Mouse (Mus musculus) limb, embryonic 11.5 days (tissue): Measurements from ENCODE around the gene Gm5105. TPM values are rescaled to one million over a fixed set of nuclear protein-coding genes. Genes with fewer than 3 reads are reported as not detected.

Source experiments
- ATAC-seq: fragments of 200-750 bp; cut with Nextera tagmentation; 2 replicates; pipeline ENCODE4 v1.8.0; 2017; ENCODE audit warnings: low read depth; ENCODE audit not compliant: insufficient number of reproducible peaks, low FRiP score, low TSS enrichment
- DNase-seq: peaks from one replicate; pipeline ENCODE4 v3.0.0-alpha.2; 2015; ENCODE audit warnings: low spot score
- H3K27ac ChIP-seq: fragments of 300-500 bp; sonication (generic); replicated peaks from 2 replicates; pipeline ENCODE4 v1.5.1; 2014; ENCODE audit warnings: low read depth, mild to moderate bottlenecking, low read length
- H3K27me3 ChIP-seq: fragments of 300-500 bp; sonication (generic); 2 replicates; pipeline ENCODE4 v1.6.1; 2014; ENCODE audit warnings: mild to moderate bottlenecking, low read length, mixed read lengths; ENCODE audit not compliant: control insufficient read depth, insufficient read depth
- H3K36me3 ChIP-seq: fragments of 300-500 bp; sonication (generic); 2 replicates; pipeline ENCODE4 v1.6.1; 2014; ENCODE audit warnings: mild to moderate bottlenecking, low read length, moderate library complexity, mixed read lengths; ENCODE audit not compliant: control insufficient read depth, insufficient read depth
- H3K4me1 ChIP-seq: fragments of 300-500 bp; sonication (generic); 2 replicates; pipeline ENCODE4 v1.6.1; 2014; ENCODE audit warnings: low read length, mixed read lengths; ENCODE audit not compliant: control insufficient read depth, insufficient read depth
- H3K4me2 ChIP-seq: fragments of 300-500 bp; sonication (generic); 2 replicates; pipeline ENCODE4 v1.6.1; 2014; ENCODE audit warnings: low read depth, mild to moderate bottlenecking, moderate library complexity; ENCODE audit not compliant: severe bottlenecking
- H3K4me3 ChIP-seq: fragments of 300-500 bp; sonication (generic); 2 replicates; pipeline ENCODE4 v1.5.1; 2014; ENCODE audit warnings: low read depth, low read length
- H3K9ac ChIP-seq: fragments of 300-500 bp; sonication (generic); 2 replicates; pipeline ENCODE4 v1.6.1; 2014; ENCODE audit warnings: mild to moderate bottlenecking, low read length
- H3K9me3 ChIP-seq: fragments of 300-500 bp; sonication (generic); 2 replicates; pipeline ENCODE4 v1.6.1; 2016; ENCODE audit warnings: low read length; ENCODE audit not compliant: control insufficient read depth
- WGBS: fragments of 180-500 bp; shearing (Covaris S2); extraction: QIAGEN DNeasy Blood & Tissue Kit; methylation state at CpG from one replicate; pipeline ENCODE4 v1.1.7; 2014; 5-methylcytosine and 5-hydroxymethylcytosine counted together
- polyA plus RNA-seq: library from polyadenylated mRNA; unstranded; fragments of >200 nt; fragmentation: Nextera tagmentation; extraction: Ambion mirVana; gene quantifications from 2 replicates; pipeline ENCODE4 v1.2.1, GENCODE M21; 2014

Gene Gm5105
- polyA plus RNA-seq, 1 experiment from 2014 or later, result not detected

DNA sequence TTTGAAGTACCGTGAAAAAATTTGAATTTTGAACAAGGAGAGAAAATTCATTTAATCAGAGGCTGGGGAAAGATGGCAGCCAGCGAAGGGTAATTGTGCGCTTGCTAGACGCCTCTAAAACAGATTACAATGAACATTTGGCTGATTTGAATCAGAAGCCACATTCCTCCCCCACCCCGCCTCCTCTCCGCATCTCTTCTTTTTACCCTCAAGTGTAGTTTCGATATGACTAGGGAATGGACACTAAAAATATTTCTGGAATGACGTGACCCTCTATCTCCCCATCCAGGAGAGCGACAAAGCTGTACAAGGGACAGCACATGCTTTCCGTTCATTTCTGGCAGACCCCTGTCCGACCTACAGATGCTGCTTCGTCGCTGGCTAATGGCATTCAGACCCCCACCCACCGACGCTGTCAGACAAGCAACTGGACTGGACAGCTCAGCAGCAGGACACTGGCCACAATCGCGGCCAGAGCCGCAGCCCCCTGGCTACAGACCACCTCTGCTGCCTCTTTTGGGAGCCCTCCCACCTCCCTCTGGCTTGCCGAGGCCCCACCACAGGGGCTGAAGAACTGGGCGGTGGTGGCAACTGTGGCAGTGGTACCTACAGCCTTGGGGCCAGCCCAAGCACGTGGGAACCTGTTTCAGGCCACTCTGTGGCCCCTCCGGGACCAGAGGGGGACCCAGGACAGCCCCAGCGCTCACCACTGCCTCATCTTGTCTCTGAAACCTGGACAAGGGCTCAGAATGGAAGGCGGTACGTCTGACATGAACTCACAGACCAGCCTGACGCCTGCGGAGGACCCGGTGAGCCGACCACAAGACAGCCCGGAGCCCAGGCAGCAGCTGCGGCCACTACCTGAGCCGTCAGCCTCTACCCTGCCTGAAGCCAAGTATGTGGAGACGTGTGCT, 2.2 kb downstream of the Gm5105 start, which contains the start of gene 1110002E22Rik:
Gene 1110002E22Rik, plus strand, starts transcription at position 321 of the 914 bp plus-strand sequence.
- 82% methylated on average over 33 of the region's 33 CpGs for WGBS

DNA sequence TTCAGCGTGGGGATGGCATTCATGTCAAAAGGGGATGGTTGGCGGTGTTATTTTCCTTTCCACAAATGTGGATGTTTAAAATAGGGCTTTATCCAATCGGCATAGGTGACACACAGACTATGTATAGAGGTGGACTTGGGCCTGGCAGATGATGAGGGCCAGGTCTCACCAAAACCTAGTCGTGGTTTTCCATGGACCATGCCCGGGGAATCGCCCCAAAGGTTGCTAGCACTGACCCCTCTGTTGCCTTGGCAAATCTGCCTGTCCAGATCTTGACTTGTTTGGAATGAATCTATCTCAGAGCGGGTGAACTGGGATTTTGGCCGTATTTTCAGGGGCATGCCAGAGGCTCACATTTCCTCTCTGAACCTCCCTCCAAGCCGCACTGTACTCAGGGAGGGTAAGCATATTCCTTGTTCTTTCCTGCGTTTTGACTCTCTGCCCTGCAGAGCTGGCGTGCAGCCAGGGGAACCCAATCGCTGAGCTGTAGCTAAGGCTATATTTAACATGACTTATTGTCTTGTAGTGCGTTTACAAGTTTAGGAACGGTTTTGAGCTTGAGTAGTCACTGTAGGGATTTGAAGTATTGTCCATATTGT, 3.4 kb downstream of the Gm5105 start:
- no peaks in the 10 kb centered on the region for H3K36me3 ChIP-seq
- DNase-seq (no peak), ATAC-seq (no peak)
- H3K4me3 ChIP-seq, result no peak overlapping the region
- no peaks in the 10 kb centered on the region for H3K9me3 ChIP-seq
- no peak overlapping the region for H3K4me2 ChIP-seq
- no peaks in the 10 kb centered on the region for H3K27me3 ChIP-seq
- 74% methylated on average over 14 of the region's 14 CpGs for WGBS
- no peak overlapping the region for H3K27ac ChIP-seq
- no peak overlapping the region for H3K9ac ChIP-seq
- no peaks in the 10 kb centered on the region for H3K4me1 ChIP-seq

More for the DNA sequence above, 2.2 kb downstream of the Gm5105 start, which contains the start of gene 1110002E22Rik:
- no peak for DNase-seq
- Histone ChIP-seq H3K27me3 (no peaks in the 10 kb centered on the region), H3K27ac (no peak within 1 kb of the TSS), H3K4me3 (no peak within 1 kb of the TSS), H3K36me3 (no peaks in the 10 kb centered on the region), H3K4me1 (no peaks in the 10 kb centered on the region; the same call in 1 of the 2 replicates), H3K9me3 (no peaks in the 10 kb centered on the region), H3K4me2 (no peak within 1 kb of the TSS), H3K9ac (no peak within 1 kb of the TSS)
- ATAC-seq, result no peak

DNA sequence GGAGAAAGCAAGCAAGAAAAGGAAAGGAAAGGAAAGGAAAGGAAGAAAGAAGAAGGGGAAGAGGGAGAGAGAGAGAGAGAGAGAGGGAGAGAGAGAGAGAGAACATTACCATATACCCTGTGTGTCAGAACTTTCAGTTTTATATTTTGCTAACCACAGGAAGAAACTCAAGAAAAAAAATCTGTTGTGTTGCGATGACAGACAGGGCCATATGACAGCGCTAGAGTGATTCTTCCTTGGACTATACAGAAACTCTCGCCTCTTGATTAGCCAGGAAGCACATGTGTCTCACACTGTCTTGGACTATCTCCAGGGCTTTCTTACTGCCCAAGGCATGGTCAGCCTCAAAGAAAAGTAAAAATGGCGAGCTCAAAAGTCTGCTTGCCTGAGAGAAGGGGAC, 4.5 kb downstream of the Gm5105 start:
- no peak overlapping the region for H3K27ac ChIP-seq
- ATAC-seq (no peak), DNase-seq (no peak)
- WGBS, result 96% methylated on average over 4 of the region's 4 CpGs
- no peaks in the 10 kb centered on the region for H3K27me3 ChIP-seq
- no peak overlapping the region for H3K9ac ChIP-seq
- H3K4me3 ChIP-seq, result no peak overlapping the region
- H3K4me1 ChIP-seq, result no peaks in the 10 kb centered on the region
- no peaks in the 10 kb centered on the region for H3K9me3 ChIP-seq
- H3K4me2 ChIP-seq, result no peak overlapping the region
- H3K36me3 ChIP-seq, result no peaks in the 10 kb centered on the region

DNA sequence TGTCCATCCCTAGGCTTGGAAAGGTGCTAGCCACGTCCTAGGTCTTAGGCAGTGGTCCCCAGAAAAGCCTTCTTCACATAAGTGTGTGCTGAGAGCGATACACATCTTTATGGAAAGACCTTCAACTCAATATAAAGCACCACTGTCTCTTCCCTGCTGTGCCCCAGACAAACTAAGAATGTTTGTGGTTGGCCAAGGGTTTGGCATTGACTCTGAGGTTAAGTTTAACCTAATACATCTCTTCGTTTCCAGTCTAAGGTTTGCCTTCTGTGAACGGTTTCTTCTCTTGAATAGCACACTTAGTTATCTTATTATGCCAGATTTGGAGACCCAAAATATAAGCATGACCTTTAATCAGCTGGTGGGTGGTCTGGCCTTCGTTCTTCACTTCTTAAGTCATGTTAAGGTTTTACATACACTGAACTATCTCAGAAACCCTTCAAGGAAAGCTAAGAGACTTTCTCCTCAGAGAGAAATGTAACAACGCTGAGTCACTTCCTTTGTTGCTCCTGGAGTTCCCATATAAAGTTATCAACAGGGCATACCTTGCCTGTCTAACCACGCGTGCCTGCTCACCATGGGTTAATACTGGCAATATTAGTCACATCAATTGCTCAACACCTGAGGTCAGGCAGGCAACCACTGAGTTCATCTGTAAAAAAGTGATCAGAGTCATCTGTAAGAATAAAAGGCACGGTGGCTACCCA, 5.8 kb downstream of the Gm5105 start:
- Histone ChIP-seq H3K9me3 (no peaks in the 10 kb centered on the region), H3K9ac (no peak overlapping the region)

DNA sequence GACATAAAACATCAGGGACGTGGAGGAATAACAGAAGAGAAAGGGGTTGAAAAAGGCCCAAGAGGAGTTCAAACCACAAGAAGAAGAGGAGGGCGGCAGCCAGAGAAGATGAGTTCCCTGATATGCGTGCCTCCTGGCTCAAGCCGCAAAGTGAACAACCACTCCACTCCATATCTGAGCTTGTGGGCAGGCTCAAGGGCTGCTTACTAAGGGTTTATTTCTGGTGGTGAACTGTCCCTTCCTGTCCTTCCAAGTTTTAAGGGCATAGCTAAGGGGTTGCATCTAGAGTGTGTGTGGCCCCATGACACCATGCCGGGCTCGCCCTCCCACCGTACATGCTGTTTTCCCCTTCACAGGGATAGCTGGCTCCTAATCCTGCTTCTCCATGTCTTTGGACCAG, 6.8 kb downstream of the Gm5105 start:
- Histone ChIP-seq H3K36me3 (no peaks in the 10 kb centered on the region), H3K9ac (no peak overlapping the region), H3K27me3 (no peaks in the 10 kb centered on the region), H3K9me3 (no peaks in the 10 kb centered on the region), H3K4me3 (no peak overlapping the region), H3K4me2 (no peak overlapping the region), H3K4me1 (no peaks in the 10 kb centered on the region), H3K27ac (no peak overlapping the region)
- 94% methylated on average over 7 of the region's 7 CpGs for WGBS
- DNase-seq (no peak), ATAC-seq (no peak)

More for the DNA sequence above, 5.8 kb downstream of the Gm5105 start:
- H3K27ac ChIP-seq, result no peak overlapping the region
- H3K4me1 ChIP-seq, result no peaks in the 10 kb centered on the region
- H3K4me2 ChIP-seq, result no peak overlapping the region
- ATAC-seq (no peak), DNase-seq (no peak)
- no peaks in the 10 kb centered on the region for H3K27me3 ChIP-seq
- no peak overlapping the region for H3K4me3 ChIP-seq
- H3K36me3 ChIP-seq, result no peaks in the 10 kb centered on the region
- 86% methylated on average over 9 of the region's 9 CpGs for WGBS

DNA sequence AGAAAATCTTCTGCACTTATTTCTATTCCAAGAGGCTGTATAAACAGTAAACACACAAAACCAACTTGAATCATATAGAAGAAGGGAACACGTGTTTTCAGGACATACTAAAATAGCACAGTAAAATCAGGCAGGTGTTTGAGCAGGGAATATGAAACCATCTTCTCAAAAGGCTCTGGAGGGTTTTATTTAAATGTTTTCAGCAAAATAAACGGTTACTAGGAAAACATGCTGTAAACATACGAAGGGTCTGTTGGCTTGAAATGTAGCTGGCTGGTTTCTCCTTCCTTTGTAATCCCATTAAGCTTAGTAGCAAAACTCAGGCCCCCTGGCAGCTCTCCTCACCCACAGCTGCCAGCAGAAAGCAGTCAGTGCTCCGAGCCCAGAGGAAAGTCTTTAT, 9.0 kb downstream of the Gm5105 start:
- Histone ChIP-seq H3K36me3 (no peaks in the 10 kb centered on the region), H3K4me1 (no peaks in the 10 kb centered on the region), H3K4me3 (no peak overlapping the region), H3K27me3 (no peaks in the 10 kb centered on the region), H3K9me3 (no peaks in the 10 kb centered on the region), H3K9ac (no peak overlapping the region), H3K27ac (no peak overlapping the region), H3K4me2 (no peak overlapping the region)
- 48% methylated on average over 4 of the region's 4 CpGs for WGBS
- ATAC-seq (no peak), DNase-seq (no peak)

DNA sequence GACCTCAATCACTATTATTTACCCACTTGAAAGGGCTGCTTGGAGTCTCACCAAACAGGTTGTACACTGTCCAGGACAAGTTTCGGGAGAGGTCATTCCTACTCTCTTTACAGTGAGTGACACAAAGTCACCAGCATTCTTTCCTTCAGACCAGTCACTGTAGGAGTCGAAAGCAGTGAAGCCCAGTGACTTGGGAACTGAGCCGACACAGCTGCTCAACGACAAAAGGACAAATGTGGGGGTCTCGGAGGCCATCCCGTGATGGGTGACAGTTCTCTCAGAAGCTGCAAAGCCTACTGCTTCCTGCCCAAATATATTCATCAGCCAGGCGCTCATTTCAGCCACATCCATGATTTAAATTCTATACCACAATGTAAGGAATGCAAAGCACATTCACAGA, 10.2 kb downstream of the Gm5105 start:
- no peaks in the 10 kb centered on the region for H3K9me3 ChIP-seq
- 82% methylated on average over 7 of the region's 7 CpGs for WGBS
- no peaks in the 10 kb centered on the region for H3K36me3 ChIP-seq
- H3K4me2 ChIP-seq, result no peak overlapping the region
- H3K27me3 ChIP-seq, result no peaks in the 10 kb centered on the region
- no peak for DNase-seq
- no peak overlapping the region for H3K27ac ChIP-seq
- no peak overlapping the region for H3K9ac ChIP-seq
- H3K4me3 ChIP-seq, result no peak overlapping the region
- no peak for ATAC-seq
- H3K4me1 ChIP-seq, result no peaks in the 10 kb centered on the region

DNA sequence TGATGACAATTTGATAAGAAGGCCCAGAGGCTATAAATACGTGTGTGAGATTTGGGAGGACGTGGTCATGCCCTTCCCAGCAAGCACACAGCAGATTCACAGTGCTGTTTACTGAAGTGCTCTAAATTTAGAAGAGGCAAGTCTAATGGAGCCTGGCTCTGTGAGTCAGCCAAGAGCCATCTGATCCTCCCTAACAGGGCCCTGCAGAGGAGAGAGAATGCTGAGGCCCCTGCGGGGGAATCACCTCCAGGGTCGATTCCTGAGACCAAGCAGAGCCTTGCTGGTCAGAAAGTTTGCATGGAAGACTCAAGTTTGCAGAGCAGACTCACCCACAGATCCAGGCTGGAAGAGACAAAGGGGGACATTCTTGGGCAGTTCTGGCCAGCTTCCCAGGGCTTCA, 13.2 kb downstream of the Gm5105 start:
- ATAC-seq (no peak), DNase-seq (no peak)
- no peak overlapping the region for H3K4me2 ChIP-seq
- H3K4me1 ChIP-seq, result no peaks in the 10 kb centered on the region
- no peak overlapping the region for H3K9ac ChIP-seq
- 31% methylated on average over 4 of the region's 4 CpGs for WGBS
- no peak overlapping the region for H3K27ac ChIP-seq
- H3K36me3 ChIP-seq, result no peaks in the 10 kb centered on the region
- no peaks in the 10 kb centered on the region for H3K27me3 ChIP-seq
- H3K4me3 ChIP-seq, result no peak overlapping the region
- no peaks in the 10 kb centered on the region for H3K9me3 ChIP-seq
